Mouse (Mus musculus): ENCODE measurements at regions not wholly inside any gene's neighbourhood (a gene's known extent, or its start where the extent isn't known, plus 50 kb on each side); places are given as distances from the start of the nearest gene placed in this dataset.

- TF ChIP-seq CTCF (IDR thresholded peaks at IDR 0.05; ENCODE audit: low read depth, low read length): no peak
- TF ChIP-seq POLR2A (IDR thresholded peaks at IDR 0.05; ENCODE audit: insufficient read depth, low read length): no peak
- TF ChIP-seq EP300 (IDR thresholded peaks at IDR 0.05; ENCODE audit: insufficient read depth, low read depth, low read length): no peak
Observed at GRCm38 (mm10) chr13:58477253-58477652, 74.1 kb upstream of the Hnrnpk start.

All from ES-Bruce4 (cell line).